Mouse (Mus musculus): Measurements from ENCODE around the gene Gtf3c5. TPM values are rescaled to one million over a fixed set of nuclear protein-coding genes. Genes with fewer than 3 reads are reported as not detected.

Gtf3c5 gene
- polyA plus RNA-seq, 1 experiment from 2014 or later: 12.6 TPM

GRCm38 (mm10) chr2:28619369-28619768 is 35.8 kb upstream of the Gtf3c5 start:
- H3K27me3 ChIP-seq: no peaks in the 10 kb centered on the region; the same call in 1 of the 2 replicates
- H3K9ac ChIP-seq: peak overlapping the region; percentile 79
- ATAC-seq (ENCODE audit: insufficient read depth): no peak
- peaks cover 74% of the 10 kb centered on the region for H3K4me1 ChIP-seq (replicated peaks)
- no peaks in the 10 kb centered on the region for H3K9me3 ChIP-seq (replicated peaks)
- peaks cover 40% of the 10 kb centered on the region for H3K36me3 ChIP-seq (replicated peaks)
- peak overlapping the region; percentile 97 for H3K27ac ChIP-seq (replicated peaks)
- peak overlapping the region; percentile 80 for H3K4me3 ChIP-seq (replicated peaks)
- WGBS (ENCODE audit: insufficient replicate concordance): 28% methylated on average over 6 of the region's 6 CpGs
- H3K4me2 ChIP-seq: peak overlapping the region; percentile 74

GRCm38 (mm10) chr2:28618777-28619336 is 35.3 kb upstream of the Gtf3c5 start:
- Histone ChIP-seq H3K9ac (peak overlapping the region; percentile 79), H3K9me3 (replicated peaks) (no peaks in the 10 kb centered on the region), H3K4me2 (peak overlapping the region; percentile 74), H3K36me3 (replicated peaks) (peaks cover 45% of the 10 kb centered on the region), H3K27me3 (no peaks in the 10 kb centered on the region; the same call in 1 of the 2 replicates), H3K27ac (replicated peaks) (peak overlapping the region; percentile 97), H3K4me1 (replicated peaks) (peaks cover 75% of the 10 kb centered on the region), H3K4me3 (replicated peaks) (peak overlapping the region; percentile 80)
- 16% methylated on average over 6 of the region's 6 CpGs for WGBS (ENCODE audit: insufficient replicate concordance)
- ATAC-seq (ENCODE audit: insufficient read depth): no peak

DNA sequence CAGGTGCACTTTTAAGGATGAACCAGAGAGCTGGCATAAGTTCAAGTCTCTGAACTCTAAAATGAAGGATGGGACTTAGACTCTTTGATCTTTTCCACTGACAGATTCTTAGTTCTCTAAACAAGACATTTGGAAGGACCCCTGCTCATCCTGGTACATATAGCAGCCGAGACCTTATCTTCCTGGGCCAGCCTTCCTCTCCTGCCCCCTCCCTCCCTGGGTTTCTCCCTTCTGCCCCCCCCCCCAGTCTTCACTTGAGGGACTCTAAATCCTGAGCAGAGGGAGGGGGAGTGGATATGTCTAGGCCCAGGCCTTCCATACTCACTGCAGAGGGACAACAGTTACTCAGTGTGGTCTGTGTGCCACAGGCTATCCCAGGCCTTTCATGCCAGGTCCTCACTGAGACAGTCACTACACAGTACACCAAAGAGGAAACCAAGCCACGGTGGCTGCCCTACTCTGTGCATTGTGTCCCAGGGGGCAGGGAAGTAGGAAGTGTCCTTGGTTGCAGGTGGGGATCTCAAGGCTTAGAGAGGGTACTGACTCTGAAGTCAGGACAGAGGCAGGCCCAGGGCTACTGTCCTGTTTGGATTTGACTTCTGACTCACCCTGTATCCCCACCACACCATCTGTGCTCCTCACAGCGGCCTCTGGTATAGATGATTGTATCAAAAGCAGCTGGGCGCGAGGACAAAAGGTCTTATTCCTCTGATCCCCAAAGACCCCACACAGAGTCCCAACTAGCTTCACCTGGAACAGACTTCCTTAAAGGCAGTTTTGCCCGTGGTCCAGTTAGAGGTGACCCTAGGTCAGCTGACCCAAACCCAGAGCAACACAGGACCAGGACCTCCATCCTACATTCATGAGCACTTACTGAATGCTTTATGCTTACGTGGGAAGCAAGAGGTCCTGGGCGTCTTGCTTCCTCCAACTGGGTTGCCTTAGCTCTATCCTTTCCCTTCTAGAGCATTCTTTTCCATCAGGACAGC is 34.2 kb upstream of the Gtf3c5 start:
- ATAC-seq (ENCODE audit: insufficient read depth): peak; percentile 32
- Histone ChIP-seq H3K27me3 (no peaks in the 10 kb centered on the region), H3K9ac (peak overlapping the region; percentile 79), H3K27ac (replicated peaks) (peak overlapping the region; percentile 97), H3K36me3 (replicated peaks) (peaks cover 56% of the 10 kb centered on the region), H3K4me2 (peak overlapping the region; percentile 74), H3K9me3 (replicated peaks) (no peaks in the 10 kb centered on the region), H3K4me1 (replicated peaks) (peaks cover 82% of the 10 kb centered on the region), H3K4me3 (replicated peaks) (peak overlapping the region; percentile 80)
- WGBS (ENCODE audit: insufficient replicate concordance): 31% methylated on average over 8 of the region's 8 CpGs

GRCm38 (mm10) chr2:28616874-28617273 is 33.3 kb upstream of the Gtf3c5 start:
- ATAC-seq (ENCODE audit: insufficient read depth): peak; percentile 87
- Histone ChIP-seq H3K9me3 (replicated peaks) (no peaks in the 10 kb centered on the region), H3K36me3 (replicated peaks) (peaks cover 65% of the 10 kb centered on the region), H3K9ac (peak overlapping the region; percentile 79), H3K4me1 (replicated peaks) (peaks cover 82% of the 10 kb centered on the region), H3K4me3 (replicated peaks) (peak overlapping the region; percentile 80), H3K27me3 (no peaks in the 10 kb centered on the region), H3K27ac (replicated peaks) (peak overlapping the region; percentile 97), H3K4me2 (peak overlapping the region; percentile 74)
- 22% methylated on average over 9 of the region's 9 CpGs for WGBS (ENCODE audit: insufficient replicate concordance)

GRCm38 (mm10) chr2:28616358-28616757 is 32.8 kb upstream of the Gtf3c5 start:
- H3K27ac ChIP-seq (replicated peaks): peak overlapping the region; percentile 97
- H3K4me2 ChIP-seq: peak overlapping the region; percentile 74
- H3K4me1 ChIP-seq (replicated peaks): peaks cover 83% of the 10 kb centered on the region
- H3K36me3 ChIP-seq (replicated peaks): peaks cover 70% of the 10 kb centered on the region
- H3K9me3 ChIP-seq (replicated peaks): no peaks in the 10 kb centered on the region
- no peaks in the 10 kb centered on the region for H3K27me3 ChIP-seq
- peak overlapping the region; percentile 80 for H3K4me3 ChIP-seq (replicated peaks)
- H3K9ac ChIP-seq: peak overlapping the region; percentile 79
- ATAC-seq (ENCODE audit: insufficient read depth): peak; percentile 28
- WGBS (ENCODE audit: insufficient replicate concordance): 24% methylated on average over 5 of the region's 5 CpGs

GRCm38 (mm10) chr2:28613599-28613998 is 30.0 kb upstream of the Gtf3c5 start:
- H3K27ac ChIP-seq (replicated peaks): peak overlapping the region; percentile 97
- H3K36me3 ChIP-seq (replicated peaks): peaks cover 88% of the 10 kb centered on the region
- H3K27me3 ChIP-seq: no peaks in the 10 kb centered on the region
- H3K4me3 ChIP-seq (replicated peaks): no peak overlapping the region
- no peak overlapping the region for H3K4me2 ChIP-seq
- peaks cover 96% of the 10 kb centered on the region for H3K4me1 ChIP-seq (replicated peaks)
- ATAC-seq (ENCODE audit: insufficient read depth): no peak
- 87% methylated on average over 10 of the region's 10 CpGs for WGBS (ENCODE audit: insufficient replicate concordance)
- H3K9me3 ChIP-seq (replicated peaks): no peaks in the 10 kb centered on the region
- no peak overlapping the region for H3K9ac ChIP-seq

DNA sequence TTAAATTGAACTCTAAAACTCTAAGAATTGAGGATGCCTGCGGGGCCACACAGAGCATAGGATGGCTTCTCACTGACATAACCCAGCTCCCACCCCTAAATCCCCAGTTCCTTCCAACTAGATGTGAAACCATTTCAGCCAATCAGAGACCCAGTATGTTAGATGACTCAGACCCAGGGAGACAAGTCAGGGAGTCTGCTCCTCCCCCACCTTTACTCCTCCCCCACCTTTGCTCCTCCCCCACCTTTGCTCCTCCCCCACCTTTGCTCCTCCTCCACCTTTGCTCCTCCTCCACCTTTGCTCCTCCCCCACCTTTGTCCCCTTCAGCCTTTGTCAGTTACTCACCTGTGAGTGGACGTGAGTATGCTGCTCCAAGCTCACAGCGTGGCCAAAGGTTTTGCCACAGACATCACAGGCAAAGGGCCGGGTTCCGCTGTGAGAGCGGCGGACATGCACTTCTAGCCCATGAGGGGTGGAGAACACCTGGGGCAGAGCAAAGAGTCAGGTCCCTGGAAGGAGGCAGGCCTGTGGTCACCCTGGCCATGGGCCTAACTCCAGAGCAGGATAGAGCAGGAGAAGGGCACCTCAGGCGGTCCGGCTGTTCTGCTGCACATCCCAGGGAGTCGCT is 29.0 kb upstream of the Gtf3c5 start:
- 90% methylated on average over 10 of the region's 10 CpGs for WGBS (ENCODE audit: insufficient replicate concordance)
- no peak for ATAC-seq (ENCODE audit: insufficient read depth)
- no peak overlapping the region for H3K9ac ChIP-seq

GRCm38 (mm10) chr2:28611407-28611787 is 27.8 kb upstream of the Gtf3c5 start:
- no peak for ATAC-seq (ENCODE audit: insufficient read depth)
- WGBS (ENCODE audit: insufficient replicate concordance): 86% methylated on average over 17 of the region's 17 CpGs
- no peaks in the 10 kb centered on the region for H3K27me3 ChIP-seq
- no peak overlapping the region for H3K9ac ChIP-seq
- no peaks in the 10 kb centered on the region for H3K9me3 ChIP-seq (replicated peaks)
- H3K4me1 ChIP-seq (replicated peaks): peaks cover 96% of the 10 kb centered on the region
- H3K36me3 ChIP-seq (replicated peaks): peaks cover 86% of the 10 kb centered on the region
- H3K27ac ChIP-seq (replicated peaks): peak overlapping the region; percentile 97
- no peak overlapping the region for H3K4me3 ChIP-seq (replicated peaks)
- H3K4me2 ChIP-seq: no peak overlapping the region

More for the DNA sequence above, 29.0 kb upstream of the Gtf3c5 start:
- Histone ChIP-seq H3K4me1 (replicated peaks) (peaks cover 96% of the 10 kb centered on the region), H3K27ac (replicated peaks) (peak overlapping the region; percentile 97), H3K9me3 (replicated peaks) (no peaks in the 10 kb centered on the region), H3K4me3 (replicated peaks) (no peak overlapping the region), H3K36me3 (replicated peaks) (peaks cover 84% of the 10 kb centered on the region), H3K4me2 (no peak overlapping the region), H3K27me3 (no peaks in the 10 kb centered on the region)

GRCm38 (mm10) chr2:28610716-28611406 is 27.3 kb upstream of the Gtf3c5 start:
- WGBS (ENCODE audit: insufficient replicate concordance): 86% methylated on average over 12 of the region's 12 CpGs
- Histone ChIP-seq H3K27me3 (no peaks in the 10 kb centered on the region), H3K36me3 (replicated peaks) (peaks cover 80% of the 10 kb centered on the region), H3K9me3 (replicated peaks) (no peaks in the 10 kb centered on the region), H3K4me2 (no peak overlapping the region), H3K27ac (replicated peaks) (peak overlapping the region; percentile 84), H3K9ac (0 out of 2 replicates have a peak overlapping the region, but pooled peaks have one; percentile 11), H3K4me3 (replicated peaks) (no peak overlapping the region), H3K4me1 (replicated peaks) (peaks cover 96% of the 10 kb centered on the region)
- no peak for ATAC-seq (ENCODE audit: insufficient read depth)

DNA sequence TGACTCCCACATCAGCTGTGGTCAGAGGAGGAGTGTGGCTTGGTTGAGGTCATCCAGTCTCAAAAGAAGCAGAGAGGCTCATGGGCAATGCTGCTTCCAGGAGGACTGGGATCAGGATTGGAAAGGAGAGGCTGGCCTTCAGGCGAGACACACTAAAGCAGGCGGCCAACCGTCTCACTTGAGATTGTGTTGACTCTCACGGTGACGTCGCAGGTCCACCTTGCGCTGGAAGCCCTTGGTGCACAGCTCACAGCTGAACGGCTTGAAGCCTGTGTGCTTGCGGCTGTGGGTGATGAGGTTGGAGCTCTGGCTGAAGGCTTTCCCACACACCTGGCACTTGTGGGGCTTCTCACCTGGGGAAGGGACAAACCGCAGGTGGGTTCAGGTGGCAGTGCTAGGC is 26.3 kb upstream of the Gtf3c5 start:
- H3K27me3 ChIP-seq: no peaks in the 10 kb centered on the region
- no peak for ATAC-seq (ENCODE audit: insufficient read depth)
- H3K4me3 ChIP-seq (replicated peaks): no peak overlapping the region
- WGBS (ENCODE audit: insufficient replicate concordance): 75% methylated on average over 10 of the region's 10 CpGs
- no peak overlapping the region for H3K9ac ChIP-seq
- peaks cover 90% of the 10 kb centered on the region for H3K4me1 ChIP-seq (replicated peaks)
- H3K27ac ChIP-seq (replicated peaks): peak overlapping the region; percentile 84
- H3K9me3 ChIP-seq (replicated peaks): no peaks in the 10 kb centered on the region
- H3K4me2 ChIP-seq: no peak overlapping the region
- H3K36me3 ChIP-seq (replicated peaks): peaks cover 70% of the 10 kb centered on the region

Data from liver, embryonic 15.5 days (tissue).